Mouse (Mus musculus) neural tube, embryonic 12.5 days (tissue): Measurements from ENCODE around the gene Rpsa. TPM values are rescaled to one million over a fixed set of nuclear protein-coding genes. Genes with fewer than 3 reads are reported as not detected.

ENCODE experiments used
- ATAC-seq: fragments of 200-750 bp; cut with Nextera tagmentation; 2 replicates; pipeline ENCODE4 v1.8.0; 2017; ENCODE audit warnings: low read depth, mild to moderate bottlenecking, moderate TSS enrichment, moderate library complexity; ENCODE audit not compliant: low FRiP score
- H3K27ac ChIP-seq: fragments of 300-500 bp; sonication (generic); 2 replicates; pipeline ENCODE4 v1.5.1; 2016
- H3K27me3 ChIP-seq: fragments of 300-500 bp; sonication (generic); replicated peaks from 2 replicates; pipeline ENCODE4 v1.6.1; 2016; ENCODE audit warnings: mild to moderate bottlenecking
- H3K36me3 ChIP-seq: fragments of 300-500 bp; sonication (generic); 2 replicates; pipeline ENCODE4 v1.6.1; 2016; ENCODE audit warnings: mild to moderate bottlenecking
- H3K4me1 ChIP-seq: fragments of 300-500 bp; sonication (generic); 2 replicates; pipeline ENCODE4 v1.6.1; 2016
- H3K4me2 ChIP-seq: fragments of 300-500 bp; sonication (generic); replicated peaks from 2 replicates; pipeline ENCODE4 v1.6.1; 2016; ENCODE audit warnings: mild to moderate bottlenecking
- H3K4me3 ChIP-seq: fragments of 300-500 bp; sonication (generic); 2 replicates; pipeline ENCODE4 v1.5.1; 2016
- H3K9ac ChIP-seq: fragments of 300-500 bp; sonication (generic); 2 replicates; pipeline ENCODE4 v1.6.1; 2016; ENCODE audit warnings: mild to moderate bottlenecking
- H3K9me3 ChIP-seq: fragments of 300-500 bp; sonication (generic); 2 replicates; pipeline ENCODE4 v1.6.1; 2016; ENCODE audit warnings: mild to moderate bottlenecking
- WGBS: fragments of 180-500 bp; shearing (Covaris S2); methylation state at CpG from one replicate; pipeline ENCODE4 v1.1.7; 2016; 5-methylcytosine and 5-hydroxymethylcytosine counted together
- polyA plus RNA-seq: library from polyadenylated mRNA; unstranded; fragments of >200 nt; fragmentation: Nextera tagmentation; extraction: Ambion mirVana; gene quantifications from 2 replicates; pipeline ENCODE4 v1.2.1, GENCODE M21; 2016

Rpsa gene
- polyA plus RNA-seq, 1 experiment from 2014 or later: 867 TPM

DNA sequence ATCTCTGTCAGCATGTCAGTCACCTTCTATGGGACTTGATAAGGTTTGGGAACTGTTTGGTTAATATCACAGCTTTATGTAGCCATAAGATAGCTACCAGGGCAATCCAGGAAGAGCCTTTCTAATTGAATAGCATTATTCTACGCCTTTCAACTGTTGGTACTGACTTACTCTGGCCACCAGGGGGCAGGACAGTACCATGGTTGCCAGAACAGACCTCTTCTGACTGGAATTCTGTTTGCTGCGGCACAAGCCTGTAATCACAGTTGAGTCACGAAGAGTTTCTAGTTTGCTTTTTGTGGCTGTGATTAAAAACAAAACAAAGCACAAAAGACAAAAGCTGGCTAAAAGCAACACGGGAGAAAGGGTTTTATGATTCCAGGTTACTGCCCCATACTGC, 13.2 kb downstream of the Rpsa start:
- Histone ChIP-seq H3K27ac (no peak overlapping the region), H3K9ac (no peak overlapping the region), H3K4me2 (no peak overlapping the region), H3K36me3 (no peaks in the 10 kb centered on the region), H3K4me1 (no peaks in the 10 kb centered on the region), H3K9me3 (no peaks in the 10 kb centered on the region), H3K27me3 (no peaks in the 10 kb centered on the region), H3K4me3 (no peak overlapping the region)
- no peak for ATAC-seq
- 12% methylated on average over 4 of the region's 4 CpGs for WGBS

DNA sequence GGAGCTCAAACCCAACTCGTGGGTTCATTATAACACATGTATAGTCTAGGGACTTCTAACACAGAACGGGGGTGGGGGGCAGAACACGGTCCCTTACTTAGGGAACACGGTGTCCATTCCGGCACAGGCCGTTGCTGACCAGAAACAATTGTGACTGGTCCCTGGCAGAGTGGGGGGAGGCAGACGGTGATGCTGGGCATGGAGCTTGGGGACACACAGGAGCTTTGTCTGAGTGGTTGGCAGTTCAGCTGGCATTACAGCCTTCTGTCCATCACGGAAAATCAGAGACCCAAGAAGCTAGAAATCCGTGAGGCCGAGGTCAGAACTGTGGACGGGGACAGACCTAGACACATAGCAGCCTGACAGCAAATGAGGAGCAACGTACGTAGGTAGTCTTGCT, 17.0 kb downstream of the Rpsa start:
- H3K4me3 ChIP-seq: no peak overlapping the region
- WGBS: 87% methylated on average over 13 of the region's 13 CpGs

DNA sequence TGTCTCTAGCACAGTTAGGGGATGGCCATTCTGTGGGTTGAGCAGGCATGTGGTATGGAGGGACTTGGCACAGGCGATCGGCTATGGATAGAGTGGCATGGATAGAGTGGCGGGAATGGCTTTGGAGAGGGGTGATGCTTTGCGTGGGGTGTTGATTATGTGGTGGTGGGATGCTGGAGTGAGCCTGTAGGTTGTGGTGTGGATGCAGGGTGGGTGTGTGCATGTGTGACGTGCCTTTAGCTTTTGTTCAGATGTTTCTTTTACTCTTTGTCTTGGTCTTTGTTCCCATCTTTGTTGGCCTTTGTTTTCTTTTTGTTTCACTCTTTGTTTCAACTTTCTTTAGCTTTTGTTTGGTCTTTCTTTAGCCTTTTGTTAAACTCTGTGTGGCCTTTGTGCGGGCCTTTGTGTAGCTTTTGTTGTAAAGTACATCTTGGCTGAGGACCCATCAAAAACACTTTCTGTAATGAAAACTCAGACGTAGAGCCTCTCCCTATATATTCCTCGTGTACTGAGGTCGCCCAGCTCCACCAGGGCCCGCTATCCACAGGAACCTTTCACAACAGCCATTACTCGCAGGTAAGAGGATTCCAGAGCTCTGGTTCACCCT, 21.8 kb downstream of the Rpsa start, which contains the start of gene Mobp:
Gene Mobp (plus strand): TSS at position 486 of the 607 bp plus-strand sequence.
- WGBS: 46% methylated on average over 11 of the region's 11 CpGs
- Histone ChIP-seq H3K4me1 (no peaks in the 10 kb centered on the region), H3K36me3 (no peaks in the 10 kb centered on the region), H3K9ac (no peak within 1 kb of the TSS), H3K9me3 (no peaks in the 10 kb centered on the region), H3K4me3 (no peak within 1 kb of the TSS), H3K27ac (no peak within 1 kb of the TSS), H3K27me3 (no peaks in the 10 kb centered on the region), H3K4me2 (no peak within 1 kb of the TSS)
- no peak for ATAC-seq

More for the DNA sequence above, 17.0 kb downstream of the Rpsa start:
- H3K4me1 ChIP-seq: no peaks in the 10 kb centered on the region
- no peaks in the 10 kb centered on the region for H3K36me3 ChIP-seq
- H3K9ac ChIP-seq: no peak overlapping the region
- no peak for ATAC-seq
- H3K4me2 ChIP-seq: no peak overlapping the region
- no peak overlapping the region for H3K27ac ChIP-seq
- no peaks in the 10 kb centered on the region for H3K9me3 ChIP-seq
- no peaks in the 10 kb centered on the region for H3K27me3 ChIP-seq

DNA sequence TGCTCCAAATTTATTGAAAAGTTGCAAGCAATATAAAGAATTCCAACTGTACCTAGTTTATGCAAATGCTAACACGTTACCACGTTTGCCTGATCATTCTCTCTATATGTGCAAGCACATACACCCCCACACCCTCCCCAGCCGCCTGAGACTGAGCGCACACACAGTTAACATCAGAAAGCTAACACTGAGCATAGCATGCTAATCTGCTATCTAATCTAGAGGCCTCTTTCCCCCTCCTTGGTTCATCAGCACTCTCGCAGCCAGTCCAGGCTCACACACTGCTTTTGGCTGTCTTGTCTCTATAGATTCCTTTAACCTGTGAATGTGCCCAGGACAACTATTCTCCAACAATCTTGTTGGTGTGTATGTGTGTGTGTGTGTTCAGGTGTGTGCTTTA, 23.7 kb downstream of the Rpsa start:
- H3K4me3 ChIP-seq: no peak overlapping the region
- 89% methylated on average over 5 of the region's 5 CpGs for WGBS
- H3K9ac ChIP-seq: no peak overlapping the region
- H3K27me3 ChIP-seq: no peaks in the 10 kb centered on the region
- H3K36me3 ChIP-seq: no peaks in the 10 kb centered on the region
- no peak overlapping the region for H3K27ac ChIP-seq
- H3K9me3 ChIP-seq: no peaks in the 10 kb centered on the region
- H3K4me2 ChIP-seq: no peak overlapping the region
- no peak for ATAC-seq
- H3K4me1 ChIP-seq: no peaks in the 10 kb centered on the region

DNA sequence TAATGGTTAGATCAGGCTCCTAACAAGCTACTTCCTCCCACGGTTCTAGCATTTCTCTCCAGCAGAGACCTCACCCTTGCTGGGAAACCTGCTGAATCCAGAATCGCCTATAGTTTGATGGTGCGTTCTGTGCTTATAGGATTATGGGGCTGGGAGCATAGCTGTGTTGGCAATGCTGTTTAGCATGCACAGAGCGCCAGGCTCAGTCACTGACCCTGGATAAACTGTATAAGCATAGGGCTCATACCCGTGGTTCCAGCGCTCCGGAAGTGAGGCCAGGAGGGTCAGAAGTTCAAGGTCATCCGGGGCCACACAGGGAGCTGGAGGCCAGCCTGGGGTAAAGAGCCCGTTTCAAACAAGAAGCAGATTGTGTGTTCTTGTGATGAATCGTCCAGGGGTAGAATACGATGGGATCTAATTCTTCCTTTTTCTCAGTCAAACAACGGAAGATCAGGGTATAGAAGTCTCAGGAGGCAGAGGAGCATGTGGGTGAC, 24.5 kb downstream of the Rpsa start:
- no peaks in the 10 kb centered on the region for H3K27me3 ChIP-seq
- 77% methylated on average over 12 of the region's 12 CpGs for WGBS

DNA sequence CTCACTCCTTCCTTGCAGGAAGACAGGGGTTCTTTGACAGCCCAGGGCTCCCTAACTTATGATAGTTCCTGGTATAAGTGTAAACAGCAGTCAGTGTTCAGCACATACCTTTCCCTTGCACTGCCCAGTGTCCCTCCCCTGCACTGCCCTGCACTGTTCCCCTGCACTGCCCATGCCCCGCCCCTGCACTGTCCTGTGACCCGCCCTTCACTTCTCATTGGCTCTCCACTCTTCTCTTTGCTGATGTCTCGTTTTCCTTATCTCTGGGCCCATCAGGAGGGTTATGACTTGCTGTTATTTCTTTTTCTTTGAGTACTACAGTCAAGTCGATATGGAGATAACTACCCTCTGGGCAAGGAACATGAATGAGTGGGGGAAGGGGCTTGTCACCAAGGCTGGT, 30.6 kb downstream of the Rpsa start:
- ATAC-seq: no peak
- no peaks in the 10 kb centered on the region for H3K27me3 ChIP-seq
- no peak overlapping the region for H3K27ac ChIP-seq
- H3K4me1 ChIP-seq: peaks cover 12% of the 10 kb centered on the region
- no peak overlapping the region for H3K9ac ChIP-seq
- H3K36me3 ChIP-seq: no peaks in the 10 kb centered on the region
- no peak overlapping the region for H3K4me3 ChIP-seq
- no peaks in the 10 kb centered on the region for H3K9me3 ChIP-seq
- no peak overlapping the region for H3K4me2 ChIP-seq
- 44% methylated on average over 4 of the region's 4 CpGs for WGBS

More for the DNA sequence above, 24.5 kb downstream of the Rpsa start:
- Histone ChIP-seq H3K4me2 (no peak overlapping the region), H3K36me3 (no peaks in the 10 kb centered on the region), H3K9me3 (no peaks in the 10 kb centered on the region), H3K4me3 (no peak overlapping the region), H3K4me1 (no peaks in the 10 kb centered on the region), H3K9ac (no peak overlapping the region), H3K27ac (no peak overlapping the region)
- no peak for ATAC-seq

DNA sequence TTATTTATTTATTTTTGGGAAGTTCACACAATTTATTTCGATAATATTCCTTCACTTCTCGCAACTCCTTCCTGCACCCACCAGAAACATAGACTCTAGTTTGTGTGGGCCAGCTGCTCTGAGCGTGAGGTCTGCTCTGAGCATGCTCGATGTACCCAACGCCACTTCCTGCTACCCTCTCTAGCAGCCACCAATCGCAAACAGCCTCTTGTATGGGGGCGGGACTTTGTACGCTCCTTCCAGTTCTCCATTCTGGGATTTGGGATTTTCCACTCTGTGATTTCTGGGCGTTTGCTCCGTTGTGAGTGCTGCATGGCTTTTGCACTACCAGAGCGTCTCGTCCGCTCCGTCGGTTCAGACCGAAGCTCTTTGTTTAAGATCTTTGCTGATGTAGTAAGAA, 36.4 kb downstream of the Rpsa start:
- H3K4me2 ChIP-seq: no peak overlapping the region
- no peaks in the 10 kb centered on the region for H3K9me3 ChIP-seq
- no peaks in the 10 kb centered on the region for H3K4me1 ChIP-seq
- no peaks in the 10 kb centered on the region for H3K27me3 ChIP-seq
- WGBS: 84% methylated on average over 16 of the region's 16 CpGs
- no peak for ATAC-seq
- H3K9ac ChIP-seq: no peak overlapping the region
- H3K4me3 ChIP-seq: no peak overlapping the region
- H3K27ac ChIP-seq: no peak overlapping the region
- no peaks in the 10 kb centered on the region for H3K36me3 ChIP-seq

DNA sequence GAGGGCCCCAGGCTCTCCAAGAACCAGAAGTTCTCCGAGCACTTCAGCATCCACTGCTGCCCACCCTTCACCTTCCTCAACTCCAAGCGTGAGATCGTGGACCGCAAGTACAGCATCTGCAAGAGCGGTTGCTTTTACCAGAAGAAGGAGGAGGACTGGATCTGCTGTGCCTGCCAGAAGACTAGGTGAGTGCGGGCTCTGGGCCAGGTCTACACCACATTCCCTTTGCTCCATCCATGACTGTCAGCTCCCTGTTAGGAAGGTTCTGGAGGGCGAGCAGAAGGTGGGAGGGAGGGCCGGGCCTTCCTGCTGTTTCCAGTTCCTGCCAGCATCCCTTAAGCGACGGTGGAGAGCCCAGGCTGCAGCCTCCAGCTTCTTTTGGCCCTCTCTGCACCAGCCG, 40.3 kb downstream of the Rpsa start:
- Histone ChIP-seq H3K4me3 (no peak overlapping the region), H3K27me3 (no peaks in the 10 kb centered on the region), H3K27ac (no peak overlapping the region), H3K9me3 (0 out of 2 replicates have a peak, but pooled peaks cover 2% of the 10 kb centered on the region), H3K36me3 (no peaks in the 10 kb centered on the region), H3K4me1 (no peaks in the 10 kb centered on the region), H3K9ac (no peak overlapping the region), H3K4me2 (no peak overlapping the region)
- no peak for ATAC-seq
- WGBS: 71% methylated on average over 11 of the region's 11 CpGs

DNA sequence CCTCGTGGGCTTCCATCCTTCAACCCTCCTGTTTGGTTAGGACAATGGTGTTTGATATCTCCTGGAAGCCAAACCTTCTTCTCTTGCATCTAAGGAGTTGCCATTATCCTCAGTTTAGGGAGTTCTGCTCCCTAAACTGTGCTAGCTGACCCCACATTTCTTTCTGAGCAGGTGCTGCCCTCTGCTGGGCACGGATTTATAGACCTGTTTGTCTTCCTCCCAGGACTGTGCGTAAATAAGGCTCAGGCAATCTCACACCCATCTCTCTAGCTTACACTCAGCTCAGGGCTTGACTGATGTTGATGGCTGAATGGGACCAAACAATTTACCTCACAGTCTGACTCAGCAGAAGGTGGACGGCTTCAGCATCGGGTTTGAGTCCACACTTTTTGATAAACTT, 43.8 kb downstream of the Rpsa start:
- Histone ChIP-seq H3K4me1 (no peaks in the 10 kb centered on the region), H3K36me3 (no peaks in the 10 kb centered on the region), H3K27me3 (no peaks in the 10 kb centered on the region), H3K4me3 (no peak overlapping the region), H3K9ac (no peak overlapping the region), H3K27ac (no peak overlapping the region), H3K9me3 (0 out of 2 replicates have a peak, but pooled peaks cover 5% of the 10 kb centered on the region), H3K4me2 (no peak overlapping the region)
- no peak for ATAC-seq
- 42% methylated on average over 5 of the region's 5 CpGs for WGBS

DNA sequence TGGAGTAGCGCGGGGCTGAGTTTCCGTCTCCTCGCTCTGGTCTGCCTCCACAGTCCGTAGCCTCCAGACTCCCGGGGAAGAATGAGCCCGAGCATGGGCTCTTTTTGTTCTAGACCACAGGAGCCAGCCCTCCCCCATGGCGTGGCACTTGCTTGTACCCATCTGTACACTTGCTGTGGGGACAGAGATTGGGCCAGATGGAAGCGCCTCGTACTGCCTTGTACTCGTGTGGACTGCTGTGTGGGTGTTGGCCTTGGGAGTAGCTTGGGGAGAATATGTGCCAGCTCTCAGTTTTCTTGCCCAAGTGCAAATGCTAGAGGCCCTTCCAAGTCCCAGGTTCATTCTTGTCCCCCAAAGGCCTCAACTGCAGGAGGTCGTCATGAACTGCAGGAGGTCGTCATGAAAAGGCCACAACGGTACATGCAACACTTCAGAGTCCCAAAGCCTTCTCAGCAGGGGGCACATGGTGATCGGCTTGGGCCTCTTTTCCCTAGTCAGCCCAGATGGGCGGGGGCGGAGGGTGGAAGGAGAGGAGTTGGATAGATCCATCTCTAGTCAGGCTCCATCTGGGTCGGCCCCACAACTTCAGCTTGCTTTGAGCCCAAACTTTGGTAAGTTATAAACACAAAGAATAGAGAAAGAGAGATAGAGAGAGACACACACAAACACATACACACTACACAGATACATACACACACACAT, 47.1 kb downstream of the Rpsa start:
- no peaks in the 10 kb centered on the region for H3K27me3 ChIP-seq
- no peak overlapping the region for H3K9ac ChIP-seq
- no peaks in the 10 kb centered on the region for H3K36me3 ChIP-seq
- H3K4me2 ChIP-seq: no peak overlapping the region
- no peaks in the 10 kb centered on the region for H3K4me1 ChIP-seq
- H3K9me3 ChIP-seq: 0 out of 2 replicates have a peak, but pooled peaks cover 5% of the 10 kb centered on the region
- H3K4me3 ChIP-seq: no peak overlapping the region
- H3K27ac ChIP-seq: no peak overlapping the region
- 85% methylated on average over 18 of the region's 18 CpGs for WGBS
- no peak for ATAC-seq

DNA sequence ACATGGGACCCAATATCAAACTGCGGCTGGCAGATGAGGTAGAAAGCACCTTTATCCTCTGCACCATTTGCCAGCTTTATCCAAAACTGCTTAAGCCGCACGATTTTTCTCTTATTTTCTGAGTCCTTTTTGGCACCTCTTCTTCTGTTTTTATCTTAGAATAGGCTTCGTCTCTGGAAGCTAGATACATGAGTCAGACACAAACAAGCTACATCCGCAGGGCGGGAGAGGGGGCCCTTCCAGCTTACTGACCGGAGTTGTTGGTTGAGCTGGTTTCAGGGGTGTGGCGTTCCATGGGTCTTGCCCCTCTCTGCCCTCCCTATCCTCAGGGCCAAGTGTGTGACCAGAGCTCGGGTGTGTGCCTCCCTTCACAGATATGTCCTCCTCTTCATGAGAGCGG, 51.3 kb downstream of the Rpsa start:
- H3K9me3 ChIP-seq: no peaks in the 10 kb centered on the region
- H3K27me3 ChIP-seq: no peaks in the 10 kb centered on the region
- ATAC-seq: no peak
- H3K27ac ChIP-seq: no peak overlapping the region
- WGBS: 92% methylated on average over 10 of the region's 10 CpGs
- H3K36me3 ChIP-seq: no peaks in the 10 kb centered on the region
- H3K4me3 ChIP-seq: no peak overlapping the region
- no peak overlapping the region for H3K4me2 ChIP-seq
- H3K9ac ChIP-seq: no peak overlapping the region
- H3K4me1 ChIP-seq: no peaks in the 10 kb centered on the region
